Mouse (Mus musculus) fat pad, adult 2 months (tissue): ENCODE results near the gene Aldh3b3.

Experiments used
- DNase-seq: peaks from one replicate; pipeline ENCODE4 v3.0.0-alpha.2; 2011; ENCODE audit warnings: low read depth, low spot score; ENCODE audit errors: extremely low read depth

The Aldh3b3 gene

GRCm38 (mm10) chr19:3958470-3958869 lies at the start of gene Aldh3b3:
Aldh3b3 (plus strand) TSS chr19:3958645.
- DNase-seq = no peak

- no peak for DNase-seq
Observed at GRCm38 (mm10) chr19:3910206-3910605, 48.2 kb upstream of the Aldh3b3 start.

- peak; percentile 90 for DNase-seq
Observed at GRCm38 (mm10) chr19:3912337-3913204, 45.9 kb upstream of the Aldh3b3 start, which contains the start of gene Ndufs8. Ndufs8 (minus strand) TSS chr19:3912774.

GRCm38 (mm10) chr19:3913692-3914091 lies 44.8 kb upstream of the Aldh3b3 start:
- no peak for DNase-seq

GRCm38 (mm10) chr19:3914535-3914934 lies 43.9 kb upstream of the Aldh3b3 start:
- no peak for DNase-seq

- no peak for DNase-seq
Observed at GRCm38 (mm10) chr19:3916727-3917126, 41.7 kb upstream of the Aldh3b3 start.

GRCm38 (mm10) chr19:3919928-3920327 lies 38.5 kb upstream of the Aldh3b3 start:
- DNase-seq = no peak

- DNase-seq = no peak
Observed at GRCm38 (mm10) chr19:3922661-3923371, 35.6 kb upstream of the Aldh3b3 start.

GRCm38 (mm10) chr19:3923586-3923985 lies 34.9 kb upstream of the Aldh3b3 start:
- DNase-seq = no peak

- DNase-seq = no peak
Observed at GRCm38 (mm10) chr19:3924190-3924589, 34.3 kb upstream of the Aldh3b3 start.

- DNase-seq = no peak
Observed at GRCm38 (mm10) chr19:3924868-3925267, 33.6 kb upstream of the Aldh3b3 start.

- DNase-seq = no peak
Observed at GRCm38 (mm10) chr19:3925859-3926258, 32.6 kb upstream of the Aldh3b3 start.

GRCm38 (mm10) chr19:3926279-3926678 lies 32.2 kb upstream of the Aldh3b3 start:
- no peak for DNase-seq

- no peak for DNase-seq
Observed at GRCm38 (mm10) chr19:3926685-3927084, 31.8 kb upstream of the Aldh3b3 start.

- no peak for DNase-seq
Observed at GRCm38 (mm10) chr19:3927989-3928388, 30.5 kb upstream of the Aldh3b3 start.

- DNase-seq = no peak
Observed at GRCm38 (mm10) chr19:3928779-3929178, 29.7 kb upstream of the Aldh3b3 start.

- no peak for DNase-seq
Observed at GRCm38 (mm10) chr19:3929211-3929941, 29.1 kb upstream of the Aldh3b3 start, which contains the start of gene Aldh3b1. Aldh3b1 (minus strand) TSS chr19:3929808.

GRCm38 (mm10) chr19:3930262-3931057 lies 28.0 kb upstream of the Aldh3b3 start:
- DNase-seq = no peak

- DNase-seq = no peak
Observed at GRCm38 (mm10) chr19:3931716-3932115, 26.7 kb upstream of the Aldh3b3 start.
